Mouse (Mus musculus) heart, embryonic 12.5 days (tissue): Measurements from ENCODE around the gene 1810009A15Rik. TPM values are rescaled to one million over a fixed set of nuclear protein-coding genes. Genes with fewer than 3 reads are reported as not detected.

Experiments used
- ATAC-seq: fragments of 200-750 bp; cut with Nextera tagmentation; 2 replicates; pipeline ENCODE4 v1.8.0; 2017; ENCODE audit warnings: moderate TSS enrichment, moderate library complexity; ENCODE audit not compliant: insufficient number of reproducible peaks, low FRiP score
- H3K27ac ChIP-seq: fragments of 300-500 bp; sonication (generic); 2 replicates; pipeline ENCODE4 v1.5.1; 2016; ENCODE audit warnings: mild to moderate bottlenecking, moderate library complexity; ENCODE audit not compliant: poor library complexity, severe bottlenecking
- H3K27me3 ChIP-seq: fragments of 300-500 bp; sonication (generic); replicated peaks from 2 replicates; pipeline ENCODE4 v1.6.1; 2016; ENCODE audit warnings: mild to moderate bottlenecking, moderate library complexity
- H3K36me3 ChIP-seq: fragments of 300-500 bp; sonication (generic); 2 replicates; pipeline ENCODE4 v1.6.1; 2016; ENCODE audit warnings: mild to moderate bottlenecking, moderate library complexity
- H3K4me1 ChIP-seq: fragments of 300-500 bp; sonication (generic); replicated peaks from 2 replicates; pipeline ENCODE4 v1.6.1; 2016; ENCODE audit warnings: mild to moderate bottlenecking
- H3K4me2 ChIP-seq: fragments of 300-500 bp; sonication (generic); 2 replicates; pipeline ENCODE4 v1.6.1; 2016; ENCODE audit warnings: mild to moderate bottlenecking, moderate library complexity
- H3K4me3 ChIP-seq: fragments of 300-500 bp; sonication (generic); 2 replicates; pipeline ENCODE4 v1.5.1; 2016; ENCODE audit warnings: mild to moderate bottlenecking
- H3K9ac ChIP-seq: fragments of 300-500 bp; sonication (generic); 2 replicates; pipeline ENCODE4 v1.6.1; 2016; ENCODE audit warnings: mild to moderate bottlenecking, moderate library complexity
- H3K9me3 ChIP-seq: fragments of 300-500 bp; sonication (generic); replicated peaks from 2 replicates; pipeline ENCODE4 v1.6.1; 2016; ENCODE audit warnings: mild to moderate bottlenecking, moderate library complexity
- WGBS: fragments of 180-500 bp; shearing (Covaris S2); methylation state at CpG from one replicate; pipeline ENCODE4 v1.1.7; 2016; 5-methylcytosine and 5-hydroxymethylcytosine counted together
- polyA plus RNA-seq: library from polyadenylated mRNA; unstranded; fragments of >200 nt; fragmentation: Nextera tagmentation; extraction: Ambion mirVana; gene quantifications from 2 replicates; pipeline ENCODE4 v1.2.1, GENCODE M21; 2016

1810009A15Rik gene
- 64.2 and 64.5 TPM in 2 replicates for polyA plus RNA-seq

DNA sequence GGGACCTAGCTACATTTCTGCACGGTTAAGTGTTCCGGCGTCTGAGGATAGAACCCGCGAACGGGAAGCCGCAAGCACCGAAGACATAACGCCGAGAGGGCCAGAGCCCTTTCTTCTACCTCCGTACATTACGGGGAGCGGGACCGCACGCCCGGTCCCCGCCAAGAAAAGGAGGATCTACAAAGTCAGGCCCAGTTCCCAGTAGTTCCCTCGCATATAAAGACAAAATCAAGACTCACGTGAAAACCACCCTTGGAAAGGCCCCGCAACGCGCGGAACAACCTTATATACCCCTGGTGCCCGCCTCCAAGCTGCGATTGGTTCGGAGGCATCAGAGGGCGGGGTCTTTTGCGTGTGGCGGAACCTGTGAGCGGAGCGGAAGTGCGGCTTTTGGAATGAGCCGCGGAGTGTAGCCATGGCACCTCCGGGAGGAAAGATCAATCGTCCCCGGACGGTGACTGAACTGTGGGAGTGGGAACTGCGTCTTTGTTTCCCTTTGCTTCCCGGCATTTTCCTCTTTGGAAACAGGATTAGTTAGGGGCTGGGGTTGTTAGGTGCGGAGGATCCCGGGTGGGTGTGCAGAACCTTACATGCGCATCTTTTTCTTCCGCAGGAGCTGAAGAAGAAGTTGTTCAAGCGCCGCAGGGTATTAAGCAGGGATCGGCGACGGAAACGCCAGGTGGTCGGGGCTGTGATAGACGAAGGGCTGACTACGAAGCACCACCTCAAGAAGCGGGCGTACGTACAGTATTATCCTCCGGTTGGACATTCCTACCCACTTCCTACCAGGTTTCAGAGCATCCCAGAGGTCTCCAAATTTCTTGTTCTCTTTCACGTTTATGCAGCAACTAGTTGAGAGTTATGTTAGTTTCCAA, at the start of gene 1810009A15Rik, which contains the start of gene Gm49416:
TSS of gene 1810009A15Rik (plus strand) at position 343 of the 875 bp plus-strand sequence.
TSS of gene Gm49416 (plus strand) at position 416 of the 875 bp plus-strand sequence.
- Histone ChIP-seq H3K9ac (peak within 1 kb of the TSS; percentile 89), H3K9me3 (no peaks in the 10 kb centered on the region), H3K4me2 (peak within 1 kb of the TSS; percentile 72), H3K27me3 (no peaks in the 10 kb centered on the region), H3K4me3 (peak within 1 kb of the TSS; percentile 73), H3K36me3 (peaks cover 14% of the 10 kb centered on the region), H3K4me1 (peaks cover 20% of the 10 kb centered on the region), H3K27ac (peak within 1 kb of the TSS; percentile 84)
- under 1% methylated on average over 58 of the region's 58 CpGs for WGBS
- peak; percentile 95 for ATAC-seq

DNA sequence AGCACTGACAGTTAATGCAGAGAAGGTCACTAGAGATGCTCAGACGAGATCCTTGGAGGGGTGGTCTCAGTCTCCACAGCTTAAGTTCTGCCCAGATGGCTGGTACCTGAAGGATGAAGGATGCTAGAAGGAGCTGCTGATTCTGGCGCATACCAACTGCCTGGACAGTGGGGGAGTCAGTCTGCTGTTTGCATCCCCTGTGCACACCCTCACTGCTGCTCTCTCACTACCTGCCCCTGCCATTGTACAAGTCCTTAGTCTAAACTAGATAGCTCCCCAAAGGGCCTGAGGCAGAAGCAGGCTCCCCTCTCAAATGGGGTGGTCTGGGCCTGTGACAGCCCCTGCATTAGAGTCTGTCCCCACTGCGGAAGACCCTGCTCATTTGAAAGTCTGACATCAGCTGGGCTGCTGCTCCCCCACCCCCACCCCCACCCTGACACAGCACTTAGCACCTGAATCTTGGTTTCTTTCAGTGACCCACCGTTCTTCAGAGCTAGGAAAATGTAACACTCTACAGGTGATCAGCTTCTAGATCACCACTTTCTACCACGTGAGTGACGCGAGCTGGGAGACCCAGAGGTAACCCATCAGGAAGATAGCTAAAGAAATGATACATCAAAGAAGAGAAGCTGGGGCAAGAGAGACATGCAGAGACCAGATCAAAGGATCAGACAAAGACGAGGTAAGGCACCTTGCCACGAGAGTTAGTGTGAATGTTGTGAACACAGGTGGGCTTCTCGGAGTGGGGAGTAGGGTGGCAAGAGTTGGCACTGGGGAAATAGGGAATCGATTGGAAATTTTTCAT, 49.3 kb upstream of the 1810009A15Rik start, which contains the start of gene Gng3:
TSS of gene Gng3 (minus strand) at position 92 of the 805 bp plus-strand sequence.
- Histone ChIP-seq H3K9me3 (no peaks in the 10 kb centered on the region), H3K4me3 (peak within 1 kb of the TSS; percentile 60), H3K27me3 (no peaks in the 10 kb centered on the region), H3K27ac (peak within 1 kb of the TSS; percentile 94), H3K9ac (peak within 1 kb of the TSS; percentile 80), H3K4me2 (peak within 1 kb of the TSS; percentile 82), H3K4me1 (peaks cover 30% of the 10 kb centered on the region), H3K36me3 (peaks cover 14% of the 10 kb centered on the region)
- no peak for ATAC-seq
- 49% methylated on average over 11 of the region's 11 CpGs for WGBS

GRCm38 (mm10) chr19:8839908-8840791, 48.5 kb upstream of the 1810009A15Rik start:
- Histone ChIP-seq H3K9me3 (no peaks in the 10 kb centered on the region), H3K4me1 (peaks cover 30% of the 10 kb centered on the region), H3K4me3 (peak overlapping the region; percentile 58), H3K27me3 (no peaks in the 10 kb centered on the region), H3K27ac (no peak overlapping the region), H3K9ac (peak overlapping the region; percentile 80), H3K36me3 (0 out of 2 replicates have a peak, but pooled peaks cover 8% of the 10 kb centered on the region), H3K4me2 (peak overlapping the region; percentile 82)
- WGBS: 21% methylated on average over 29 of the region's 29 CpGs
- peak; percentile 76 for ATAC-seq

DNA sequence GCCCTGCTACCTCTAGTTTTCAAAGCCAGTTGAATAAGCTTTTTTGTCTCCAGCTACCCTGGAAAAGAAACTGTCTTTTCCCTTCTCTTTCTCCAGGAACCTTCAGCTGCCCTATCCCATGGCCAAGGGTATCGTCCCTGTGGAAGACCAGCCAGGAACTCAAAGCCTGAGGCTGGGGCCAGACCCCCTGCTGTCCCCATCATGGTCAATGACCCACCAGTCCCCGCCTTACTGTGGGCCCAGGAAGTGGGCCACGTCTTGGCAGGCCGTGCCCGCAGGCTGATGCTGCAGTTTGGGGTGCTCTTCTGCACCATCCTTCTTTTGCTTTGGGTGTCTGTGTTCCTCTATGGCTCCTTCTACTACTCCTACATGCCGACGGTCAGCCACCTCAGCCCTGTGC, 47.6 kb upstream of the 1810009A15Rik start:
- peaks cover 30% of the 10 kb centered on the region for H3K4me1 ChIP-seq
- H3K27me3 ChIP-seq: no peaks in the 10 kb centered on the region
- peaks cover 14% of the 10 kb centered on the region for H3K36me3 ChIP-seq
- no peaks in the 10 kb centered on the region for H3K9me3 ChIP-seq
- 89% methylated on average over 7 of the region's 7 CpGs for WGBS
- H3K27ac ChIP-seq: no peak overlapping the region
- ATAC-seq: no peak
- H3K4me2 ChIP-seq: peak overlapping the region; percentile 82
- peak overlapping the region; percentile 58; the same call in 1 of the 2 replicates for H3K4me3 ChIP-seq
- H3K9ac ChIP-seq: peak overlapping the region; percentile 80; the same call in 1 of the 2 replicates

DNA sequence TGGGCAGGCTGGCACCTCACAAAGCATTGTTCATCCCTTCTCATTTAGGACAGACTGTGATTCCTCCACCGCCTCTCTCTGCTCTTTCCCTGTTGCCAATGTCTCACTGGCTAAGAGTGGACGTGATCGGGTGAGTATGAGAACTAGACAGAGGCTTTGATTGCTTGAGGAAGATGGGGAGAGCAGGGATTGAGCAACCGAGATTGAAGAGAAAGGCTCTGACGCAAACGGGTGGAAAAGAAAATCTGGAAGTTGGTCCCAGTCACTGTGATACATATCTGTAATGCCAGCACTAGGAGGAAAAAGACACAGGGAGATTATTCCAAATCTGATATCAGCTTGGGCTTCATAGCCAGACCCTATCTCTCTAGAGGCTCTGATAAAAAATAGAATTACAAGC, 45.7 kb upstream of the 1810009A15Rik start:
- 84% methylated on average over 6 of the region's 6 CpGs for WGBS
- H3K9ac ChIP-seq: no peak overlapping the region
- H3K4me1 ChIP-seq: peaks cover 28% of the 10 kb centered on the region
- peaks cover 34% of the 10 kb centered on the region for H3K36me3 ChIP-seq
- no peaks in the 10 kb centered on the region for H3K9me3 ChIP-seq
- H3K27ac ChIP-seq: no peak overlapping the region
- no peak overlapping the region for H3K4me2 ChIP-seq
- no peaks in the 10 kb centered on the region for H3K27me3 ChIP-seq
- no peak for ATAC-seq
- H3K4me3 ChIP-seq: no peak overlapping the region

- Histone ChIP-seq H3K4me3 (no peak overlapping the region), H3K27ac (no peak overlapping the region), H3K9me3 (no peaks in the 10 kb centered on the region), H3K4me2 (no peak overlapping the region), H3K9ac (no peak overlapping the region), H3K4me1 (peaks cover 13% of the 10 kb centered on the region), H3K36me3 (peaks cover 41% of the 10 kb centered on the region), H3K27me3 (no peaks in the 10 kb centered on the region)
- 61% methylated on average over 5 of the region's 5 CpGs for WGBS
- no peak for ATAC-seq
These were observed 44.1 kb upstream of the 1810009A15Rik start for GRCm38 (mm10) chr19:8844371-8845129.

GRCm38 (mm10) chr19:8848356-8848755, 40.3 kb upstream of the 1810009A15Rik start:
- no peak overlapping the region for H3K9ac ChIP-seq
- no peaks in the 10 kb centered on the region for H3K9me3 ChIP-seq
- H3K4me3 ChIP-seq: no peak overlapping the region
- no peak overlapping the region for H3K4me2 ChIP-seq
- no peaks in the 10 kb centered on the region for H3K27me3 ChIP-seq
- WGBS: 76% methylated on average over 5 of the region's 5 CpGs
- peaks cover 9% of the 10 kb centered on the region for H3K4me1 ChIP-seq
- peaks cover 35% of the 10 kb centered on the region for H3K36me3 ChIP-seq
- ATAC-seq: no peak
- no peak overlapping the region for H3K27ac ChIP-seq

DNA sequence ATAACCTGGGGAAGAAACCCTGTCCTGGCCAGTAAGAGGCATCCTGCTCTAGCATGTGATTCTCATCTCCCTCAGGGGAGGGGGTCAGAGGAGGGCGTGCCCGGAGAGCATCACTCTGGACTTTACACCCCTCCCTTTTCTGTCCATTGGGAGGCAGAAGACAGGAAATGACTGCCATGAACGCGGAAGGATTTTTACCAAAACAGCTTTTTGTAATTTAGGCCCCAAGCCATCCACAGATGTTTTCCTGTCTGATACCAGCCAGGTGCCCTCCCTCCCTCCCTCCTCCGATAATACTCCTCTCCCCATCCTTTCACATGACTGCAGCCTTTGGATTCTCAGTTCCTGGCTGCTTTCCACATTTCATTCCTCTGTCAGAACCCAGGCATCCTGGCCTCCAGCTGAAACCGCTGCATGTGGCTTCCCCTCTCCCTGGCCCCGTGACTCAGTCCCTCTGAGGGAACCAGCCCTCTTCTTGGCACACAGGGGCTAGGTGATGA, 38.2 kb upstream of the 1810009A15Rik start, which contains the start of gene Lrrn4cl:
TSS of gene Lrrn4cl (plus strand) at position 367 of the 500 bp plus-strand sequence.
- H3K36me3 ChIP-seq: peaks cover 33% of the 10 kb centered on the region
- H3K27me3 ChIP-seq: no peaks in the 10 kb centered on the region
- WGBS: 18% methylated on average over 7 of the region's 7 CpGs
- ATAC-seq: peak; percentile 44; the same call in 1 of the 2 replicates
- 0 out of 2 replicates have a peak within 1 kb of the TSS, but pooled peaks have one; percentile 44 for H3K9ac ChIP-seq
- H3K4me2 ChIP-seq: peak within 1 kb of the TSS; percentile 44
- H3K4me1 ChIP-seq: peaks cover 9% of the 10 kb centered on the region
- H3K9me3 ChIP-seq: no peaks in the 10 kb centered on the region
- no peak within 1 kb of the TSS for H3K4me3 ChIP-seq
- peak within 1 kb of the TSS; percentile 55 for H3K27ac ChIP-seq

DNA sequence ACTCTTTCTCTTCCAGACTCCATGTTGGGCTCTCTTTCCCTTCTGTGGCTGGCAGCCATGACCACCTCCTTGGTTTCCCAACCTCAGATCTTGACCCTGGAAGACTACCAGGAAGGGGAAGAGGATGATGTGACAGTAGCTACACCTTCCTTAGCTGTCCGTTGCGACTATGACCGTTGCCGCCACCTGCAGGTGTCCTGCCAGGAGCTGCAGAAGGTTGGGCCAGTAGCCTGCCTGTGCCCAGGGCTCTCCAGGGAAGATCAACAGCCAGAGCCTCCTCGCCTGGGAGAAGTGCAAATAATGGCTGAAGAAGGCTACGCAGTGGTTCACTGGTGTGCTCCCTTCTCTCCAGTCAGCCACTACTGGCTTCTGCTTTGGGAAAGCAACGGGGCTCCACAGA, 37.0 kb upstream of the 1810009A15Rik start:
- WGBS: 46% methylated on average over 7 of the region's 7 CpGs
- no peak overlapping the region for H3K9ac ChIP-seq
- no peak for ATAC-seq

More for the DNA sequence above, 37.0 kb upstream of the 1810009A15Rik start:
- H3K4me2 ChIP-seq: no peak overlapping the region
- H3K4me1 ChIP-seq: peaks cover 9% of the 10 kb centered on the region
- no peak overlapping the region for H3K27ac ChIP-seq
- peaks cover 21% of the 10 kb centered on the region for H3K36me3 ChIP-seq
- H3K27me3 ChIP-seq: no peaks in the 10 kb centered on the region
- no peaks in the 10 kb centered on the region for H3K9me3 ChIP-seq
- H3K4me3 ChIP-seq: no peak overlapping the region
